Mouse (Mus musculus) embryo, embryonic 10.5 days (tissue): ENCODE results near the gene Nsg2.

Experiments used
- DNase-seq: peaks from one replicate; pipeline ENCODE4 v3.0.0-alpha.2; 2015; ENCODE audit warnings: low spot score

Nsg2 gene

GRCm38 (mm10) chr11:32087376-32087775 lies 87.1 kb downstream of the Nsg2 start:
- peak; percentile 79 for DNase-seq

DNA sequence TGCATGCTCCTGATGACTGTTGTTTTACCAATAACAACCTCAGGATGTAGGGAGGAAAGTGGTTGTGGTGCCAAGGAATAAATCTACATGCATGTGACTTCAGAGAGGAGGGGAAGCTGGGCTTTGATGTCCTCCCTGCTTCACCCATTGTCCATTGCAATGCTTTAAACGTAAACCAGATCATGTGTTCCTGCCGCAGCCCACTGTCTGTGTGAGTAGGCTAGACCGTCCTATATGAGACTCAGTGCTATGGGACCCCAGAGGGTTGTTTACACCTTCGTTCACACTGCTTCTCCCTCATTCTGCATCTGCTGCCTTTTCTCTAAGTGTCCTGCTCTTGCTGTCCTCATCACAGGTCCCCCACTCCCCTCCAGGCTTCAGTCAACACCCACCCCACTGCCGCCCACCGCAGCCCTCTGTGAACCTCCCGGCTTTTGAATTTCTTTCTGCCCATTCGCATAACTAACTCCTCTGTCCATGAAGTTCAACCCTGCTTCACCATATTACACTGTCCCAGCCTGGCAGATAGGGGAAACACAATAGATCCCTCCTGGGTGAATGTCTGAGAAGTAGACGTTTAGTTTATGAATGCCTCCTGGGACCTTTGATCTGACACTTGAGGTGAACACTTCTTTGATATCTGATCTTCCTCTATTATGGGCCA lies 87.6 kb downstream of the Nsg2 start:
- no peak for DNase-seq

- no peak for DNase-seq
Measured at GRCm38 (mm10) chr11:32095793-32096192, 95.5 kb downstream of the Nsg2 start.

DNA sequence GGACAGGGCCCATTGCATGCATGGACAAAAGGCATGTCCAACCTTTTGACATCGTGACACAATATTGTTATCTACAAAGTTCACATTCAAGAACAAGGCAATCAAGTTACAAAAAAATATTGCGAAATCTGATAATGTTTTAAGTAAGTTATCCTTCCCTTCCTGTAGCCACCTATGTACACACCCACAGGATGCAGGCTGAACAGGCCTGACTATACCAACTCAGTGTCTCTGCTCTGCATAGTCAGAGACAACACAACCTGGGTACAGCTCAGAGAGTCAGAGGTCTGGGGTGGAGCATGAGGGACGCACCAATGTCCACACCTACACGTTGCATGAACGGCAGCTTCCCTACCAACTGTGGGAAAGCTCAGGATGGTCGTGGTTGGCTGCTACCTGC lies 96.1 kb downstream of the Nsg2 start:
- DNase-seq, result no peak

- no peak for DNase-seq
Measured at GRCm38 (mm10) chr11:32101059-32101632, 100.9 kb downstream of the Nsg2 start.

- DNase-seq, result peak; percentile 64
Measured at GRCm38 (mm10) chr11:32102976-32103375, 102.7 kb downstream of the Nsg2 start.

GRCm38 (mm10) chr11:32104406-32105116 lies 104.3 kb downstream of the Nsg2 start:
- DNase-seq, result no peak

GRCm38 (mm10) chr11:32105750-32106646 lies 105.7 kb downstream of the Nsg2 start:
- DNase-seq, result peak; percentile 40

GRCm38 (mm10) chr11:32106647-32106985 lies 106.4 kb downstream of the Nsg2 start:
- no peak for DNase-seq

DNA sequence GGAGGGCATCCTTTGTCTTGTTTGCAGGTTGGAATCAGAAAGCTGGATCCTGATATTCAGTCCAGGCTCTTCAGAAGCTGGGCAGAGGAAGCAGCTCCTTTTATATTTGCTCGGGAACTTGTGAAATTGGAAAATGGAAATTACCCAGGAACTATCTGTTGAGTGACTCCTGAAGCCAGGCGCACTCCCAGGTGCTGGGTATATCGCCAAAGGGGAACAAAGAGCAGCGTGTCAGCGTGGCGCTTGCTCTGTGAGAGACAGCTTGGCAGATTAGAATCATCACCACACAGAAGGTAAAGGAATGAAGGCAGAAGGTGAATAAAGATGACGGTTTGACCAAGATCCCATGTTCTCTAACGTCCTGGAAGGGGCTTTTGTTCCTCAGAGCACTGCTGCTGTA lies 108.2 kb downstream of the Nsg2 start:
- no peak for DNase-seq
